Mouse (Mus musculus): ENCODE data around the gene Mmp9. TPM values are rescaled to one million over a fixed set of nuclear protein-coding genes. Genes with fewer than 3 reads are reported as not detected.

The Mmp9 gene
- polyA plus RNA-seq, 1 experiment from 2014 or later = 5.9 TPM

- Histone ChIP-seq H3K27ac (replicated peaks) (no peak overlapping the region), H3K4me2 (no peak overlapping the region), H3K4me1 (replicated peaks) (peaks cover 14% of the 10 kb centered on the region), H3K36me3 (replicated peaks) (no peaks in the 10 kb centered on the region), H3K27me3 (peaks cover 63% of the 10 kb centered on the region), H3K4me3 (replicated peaks) (no peak overlapping the region), H3K9me3 (replicated peaks) (no peaks in the 10 kb centered on the region), H3K9ac (no peak overlapping the region)
- WGBS (ENCODE audit: insufficient replicate concordance) = 71% methylated on average over 11 of the region's 11 CpGs
- no peak for ATAC-seq (ENCODE audit: insufficient read depth)
These were observed 53.6 kb downstream of the Mmp9 start for GRCm38 (mm10) chr2:164994156-164994555.

GRCm38 (mm10) chr2:164994659-164995428 lies 54.3 kb downstream of the Mmp9 start:
- Histone ChIP-seq H3K27ac (replicated peaks) (no peak overlapping the region), H3K27me3 (peaks cover 68% of the 10 kb centered on the region), H3K36me3 (replicated peaks) (no peaks in the 10 kb centered on the region), H3K9ac (no peak overlapping the region), H3K4me1 (replicated peaks) (peaks cover 14% of the 10 kb centered on the region), H3K4me3 (replicated peaks) (no peak overlapping the region), H3K4me2 (no peak overlapping the region), H3K9me3 (replicated peaks) (no peaks in the 10 kb centered on the region)
- no peak for ATAC-seq (ENCODE audit: insufficient read depth)
- 59% methylated on average over 21 of the region's 21 CpGs for WGBS (ENCODE audit: insufficient replicate concordance)

- peaks cover 64% of the 10 kb centered on the region for H3K27me3 ChIP-seq
- no peak overlapping the region for H3K4me3 ChIP-seq (replicated peaks)
- no peak overlapping the region for H3K27ac ChIP-seq (replicated peaks)
- peaks cover 14% of the 10 kb centered on the region for H3K4me1 ChIP-seq (replicated peaks)
- WGBS (ENCODE audit: insufficient replicate concordance) = 61% methylated on average over 11 of the region's 11 CpGs
- no peak overlapping the region for H3K9ac ChIP-seq
- ATAC-seq (ENCODE audit: insufficient read depth) = no peak
- no peaks in the 10 kb centered on the region for H3K9me3 ChIP-seq (replicated peaks)
- H3K4me2 ChIP-seq = no peak overlapping the region
- peaks cover 10% of the 10 kb centered on the region for H3K36me3 ChIP-seq (replicated peaks)
These were observed 55.4 kb downstream of the Mmp9 start for GRCm38 (mm10) chr2:164995976-164996375.

GRCm38 (mm10) chr2:164996848-164997720 lies 56.5 kb downstream of the Mmp9 start:
- Histone ChIP-seq H3K4me1 (replicated peaks) (peaks cover 14% of the 10 kb centered on the region), H3K4me3 (replicated peaks) (peak overlapping the region; percentile 30), H3K9ac (no peak overlapping the region), H3K27ac (replicated peaks) (no peak overlapping the region), H3K4me2 (peak overlapping the region; percentile 54), H3K27me3 (peaks cover 60% of the 10 kb centered on the region), H3K36me3 (replicated peaks) (peaks cover 21% of the 10 kb centered on the region), H3K9me3 (replicated peaks) (no peaks in the 10 kb centered on the region)
- 11% methylated on average over 49 of the region's 49 CpGs for WGBS (ENCODE audit: insufficient replicate concordance)
- ATAC-seq (ENCODE audit: insufficient read depth) = no peak

- no peak for ATAC-seq (ENCODE audit: insufficient read depth)
- peaks cover 29% of the 10 kb centered on the region for H3K36me3 ChIP-seq (replicated peaks)
- H3K27ac ChIP-seq (replicated peaks) = no peak overlapping the region
- H3K9ac ChIP-seq = no peak overlapping the region
- peak overlapping the region; percentile 54 for H3K4me2 ChIP-seq
- no peaks in the 10 kb centered on the region for H3K9me3 ChIP-seq (replicated peaks)
- WGBS (ENCODE audit: insufficient replicate concordance) = 4% methylated on average over 52 of the region's 52 CpGs
- H3K27me3 ChIP-seq = peaks cover 60% of the 10 kb centered on the region
- H3K4me3 ChIP-seq (replicated peaks) = peak overlapping the region; percentile 30
- peaks cover 14% of the 10 kb centered on the region for H3K4me1 ChIP-seq (replicated peaks)
These were observed 57.3 kb downstream of the Mmp9 start for GRCm38 (mm10) chr2:164997721-164998428.

- Histone ChIP-seq H3K27ac (replicated peaks) (no peak overlapping the region), H3K4me2 (no peak overlapping the region), H3K27me3 (peaks cover 27% of the 10 kb centered on the region), H3K9ac (no peak overlapping the region), H3K4me3 (replicated peaks) (no peak overlapping the region), H3K36me3 (replicated peaks) (peaks cover 67% of the 10 kb centered on the region), H3K4me1 (replicated peaks) (peaks cover 14% of the 10 kb centered on the region), H3K9me3 (replicated peaks) (no peaks in the 10 kb centered on the region)
- 88% methylated on average over 13 of the region's 13 CpGs for WGBS (ENCODE audit: insufficient replicate concordance)
- no peak for ATAC-seq (ENCODE audit: insufficient read depth)
These were observed 61.4 kb downstream of the Mmp9 start for GRCm38 (mm10) chr2:165001958-165002357.

- Histone ChIP-seq H3K27me3 (peaks cover 16% of the 10 kb centered on the region), H3K9me3 (replicated peaks) (no peaks in the 10 kb centered on the region), H3K4me1 (replicated peaks) (peaks cover 4% of the 10 kb centered on the region), H3K4me2 (no peak overlapping the region), H3K4me3 (replicated peaks) (no peak overlapping the region), H3K9ac (no peak overlapping the region), H3K36me3 (replicated peaks) (peaks cover 78% of the 10 kb centered on the region), H3K27ac (replicated peaks) (no peak overlapping the region)
- 93% methylated on average over 3 of the region's 3 CpGs for WGBS (ENCODE audit: insufficient replicate concordance)
- no peak for ATAC-seq (ENCODE audit: insufficient read depth)
These were observed 62.5 kb downstream of the Mmp9 start for GRCm38 (mm10) chr2:165003108-165003507.

- Histone ChIP-seq H3K9me3 (replicated peaks) (no peaks in the 10 kb centered on the region), H3K9ac (no peak overlapping the region), H3K4me2 (no peak overlapping the region), H3K4me3 (replicated peaks) (no peak overlapping the region), H3K27ac (replicated peaks) (no peak overlapping the region), H3K27me3 (peaks cover 4% of the 10 kb centered on the region; the same call in 1 of the 2 replicates), H3K4me1 (replicated peaks) (no peaks in the 10 kb centered on the region), H3K36me3 (replicated peaks) (peaks cover 90% of the 10 kb centered on the region)
- 80% methylated on average over 10 of the region's 10 CpGs for WGBS (ENCODE audit: insufficient replicate concordance)
- ATAC-seq (ENCODE audit: insufficient read depth) = no peak
These were observed 63.7 kb downstream of the Mmp9 start for GRCm38 (mm10) chr2:165004237-165004636.

Other genes starting within 250 kb of the Mmp9 start
- not detected in 2 replicates for gene Spint4, start 242.3 kb upstream of the Mmp9 start, polyA plus RNA-seq (2015; fragmentation: Nextera tagmentation; extraction: Ambion mirVana)
- gene Spint5, start 225.5 kb upstream of the Mmp9 start, polyA plus RNA-seq (2015; fragmentation: Nextera tagmentation; extraction: Ambion mirVana) = not detected in 2 replicates
- gene Wfdc3, start 194.8 kb upstream of the Mmp9 start, polyA plus RNA-seq (2015; fragmentation: Nextera tagmentation; extraction: Ambion mirVana) = 2.3 and 2.4 TPM in 2 replicates
- gene Dnttip1, start 194.8 kb upstream of the Mmp9 start, polyA plus RNA-seq (2015; fragmentation: Nextera tagmentation; extraction: Ambion mirVana) = 40.5 and 41.1 TPM in 2 replicates
- 682 and 720 TPM in 2 replicates for gene Ube2c, start 170.9 kb upstream of the Mmp9 start, polyA plus RNA-seq (2015; fragmentation: Nextera tagmentation; extraction: Ambion mirVana)
- gene Tnnc2, start 160.8 kb upstream of the Mmp9 start, polyA plus RNA-seq (2015; fragmentation: Nextera tagmentation; extraction: Ambion mirVana) = 27.2 and 51.1 TPM in 2 replicates
- gene Snx21, start 155.0 kb upstream of the Mmp9 start, polyA plus RNA-seq (2015; fragmentation: Nextera tagmentation; extraction: Ambion mirVana) = 5.6 and 7.9 TPM in 2 replicates
- 20.3 and 21.3 TPM in 2 replicates for gene Acot8, start 135.9 kb upstream of the Mmp9 start, polyA plus RNA-seq (2015; fragmentation: Nextera tagmentation; extraction: Ambion mirVana)
- 4.3 and 5.5 TPM in 2 replicates for gene Zswim3, start 135.7 kb upstream of the Mmp9 start, polyA plus RNA-seq (2015; fragmentation: Nextera tagmentation; extraction: Ambion mirVana)
- gene Zswim1, start 118.1 kb upstream of the Mmp9 start, polyA plus RNA-seq (2015; fragmentation: Nextera tagmentation; extraction: Ambion mirVana) = 4.4 TPM in 2 replicates
- gene Spata25, start 112.2 kb upstream of the Mmp9 start, polyA plus RNA-seq (2015; fragmentation: Nextera tagmentation; extraction: Ambion mirVana) = not detected in 2 replicates
- gene Ctsa, start 107.9 kb upstream of the Mmp9 start, polyA plus RNA-seq (2015; fragmentation: Nextera tagmentation; extraction: Ambion mirVana) = 75.4 and 81.1 TPM in 2 replicates
- gene Neurl2, start 107.3 kb upstream of the Mmp9 start, polyA plus RNA-seq (2015; fragmentation: Nextera tagmentation; extraction: Ambion mirVana) = 1.5 and 2.5 TPM in 2 replicates
- 17.8 and 23.5 TPM in 2 replicates for gene Pltp, start 83.1 kb upstream of the Mmp9 start, polyA plus RNA-seq (2015; fragmentation: Nextera tagmentation; extraction: Ambion mirVana)
- 38.3 and 40.7 TPM in 2 replicates for gene Pcif1, start 61.5 kb upstream of the Mmp9 start, polyA plus RNA-seq (2015; fragmentation: Nextera tagmentation; extraction: Ambion mirVana)
- 5.9 and 6.9 TPM in 2 replicates for gene Zfp335, start 29.0 kb upstream of the Mmp9 start, polyA plus RNA-seq (2015; fragmentation: Nextera tagmentation; extraction: Ambion mirVana)
- 0.26 and 0.37 TPM in 2 replicates for gene Slc12a5, start 20.0 kb downstream of the Mmp9 start, polyA plus RNA-seq (2015; fragmentation: Nextera tagmentation; extraction: Ambion mirVana)
- 14.2 and 14.5 TPM in 2 replicates for gene Ncoa5, start 94.1 kb downstream of the Mmp9 start, polyA plus RNA-seq (2015; fragmentation: Nextera tagmentation; extraction: Ambion mirVana)
- gene Cd40, start 114.8 kb downstream of the Mmp9 start, polyA plus RNA-seq (2015; fragmentation: Nextera tagmentation; extraction: Ambion mirVana) = 2.8 and 3.5 TPM in 2 replicates
- gene 1700025C18Rik, start 150.0 kb downstream of the Mmp9 start, polyA plus RNA-seq (2015; fragmentation: Nextera tagmentation; extraction: Ambion mirVana) = not detected in 2 replicates